Mouse (Mus musculus) cerebellum, adult 2 months (tissue): ENCODE measurements at regions not wholly inside any gene's neighbourhood (a gene's known extent, or its start where the extent isn't known, plus 50 kb on each side); places are given as distances from the start of the nearest gene placed in this dataset.

Experiments used
- DNase-seq, 2 experiments: peaks; one replicate each; pipeline ENCODE4 v3.0.0; 2021
- H3K27ac ChIP-seq: fragments of 200-500 bp; 2 replicates; pipeline ENCODE4 v1.5.1; 2012; ENCODE audit warnings: low read length, control low read depth, inconsistent platforms; ENCODE audit not compliant: insufficient read depth
- H3K27me3 ChIP-seq: fragments of 200-500 bp; 2 replicates; pipeline ENCODE4 v1.6.1; 2012; ENCODE audit warnings: inconsistent platforms, mild to moderate bottlenecking, low read length, moderate library complexity; ENCODE audit not compliant: control insufficient read depth, insufficient read depth
- H3K4me1 ChIP-seq: fragments of 200-500 bp; 2 replicates; pipeline ENCODE4 v1.6.1; 2011; ENCODE audit warnings: low read length; ENCODE audit not compliant: control insufficient read depth, insufficient read depth
- H3K4me3 ChIP-seq: fragments of 200-500 bp; replicated peaks from 2 replicates; pipeline ENCODE3; 2011; ENCODE audit warnings: mild to moderate bottlenecking, low read depth, low read length, control low read depth; ENCODE audit not compliant: insufficient read depth
- CTCF ChIP-seq: fragments of 200-500 bp; IDR thresholded peaks from 2 replicates; pipeline ENCODE4 v1.5.1; 2011; ENCODE audit warnings: low read depth, mild to moderate bottlenecking, control low read depth, low read length, moderate library complexity, borderline replicate concordance; ENCODE audit not compliant: insufficient read depth
- POLR2A ChIP-seq: fragments of 200-500 bp; IDR thresholded peaks from 2 replicates; pipeline ENCODE4 v1.6.1; 2011; ENCODE audit warnings: low read length, control low read depth, borderline replicate concordance; ENCODE audit not compliant: insufficient read depth
- WGBS: fragments of 180-500 bp; shearing (Covaris S2); methylation state at CpG from one replicate; pipeline ENCODE4 v1.1.7; 2018; 5-methylcytosine and 5-hydroxymethylcytosine counted together

- TF ChIP-seq CTCF, result no peak
- TF ChIP-seq POLR2A, result no peak
- 100% methylated on average over 1 of the region's 1 CpGs for WGBS
- Histone ChIP-seq H3K27ac (no peak overlapping the region), H3K27me3 (no peaks in the 10 kb centered on the region), H3K4me1 (no peaks in the 10 kb centered on the region), H3K4me3 (no peak overlapping the region)
- DNase-seq, result no peak
Measured at GRCm38 (mm10) chr1:144343820-144344219, 94.8 kb upstream of the Rgs1 start.

GRCm38 (mm10) chr1:144343299-144343698 lies 94.3 kb upstream of the Rgs1 start:
- H3K27ac ChIP-seq, result no peak overlapping the region
- peak in 1 of 2 experiments; percentile 1 for DNase-seq
- WGBS, result 37% methylated on average over 5 of the region's 5 CpGs
- no peak overlapping the region for H3K4me3 ChIP-seq
- H3K4me1 ChIP-seq, result no peaks in the 10 kb centered on the region
- TF ChIP-seq CTCF (no peak), POLR2A (no peak)
- no peaks in the 10 kb centered on the region for H3K27me3 ChIP-seq

DNA sequence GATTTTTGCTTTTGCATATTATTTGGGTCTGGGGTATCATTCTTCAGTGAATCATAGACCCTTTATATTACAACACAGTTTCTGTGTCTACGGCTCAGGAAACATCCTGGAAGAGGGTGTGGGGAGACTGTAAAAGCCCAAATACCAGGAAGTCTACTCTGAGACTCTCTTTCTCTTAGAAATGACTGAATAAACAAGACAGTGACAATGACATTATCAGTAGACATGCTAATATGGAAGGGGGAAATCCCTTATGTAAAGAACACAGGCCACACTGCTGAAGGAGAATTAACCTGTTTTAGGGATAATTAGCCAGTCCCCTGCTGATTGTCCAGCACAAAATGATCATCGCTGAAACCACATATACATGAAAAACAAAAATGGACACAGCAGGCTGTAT lies 88.5 kb upstream of the Rgs1 start:
- no peak for DNase-seq
- H3K4me1 ChIP-seq, result no peaks in the 10 kb centered on the region
- WGBS, result 94% methylated on average over 2 of the region's 2 CpGs
- TF ChIP-seq POLR2A (no peak), CTCF (no peak)
- no peaks in the 10 kb centered on the region for H3K27me3 ChIP-seq
- H3K4me3 ChIP-seq, result no peak overlapping the region
- H3K27ac ChIP-seq, result no peak overlapping the region

DNA sequence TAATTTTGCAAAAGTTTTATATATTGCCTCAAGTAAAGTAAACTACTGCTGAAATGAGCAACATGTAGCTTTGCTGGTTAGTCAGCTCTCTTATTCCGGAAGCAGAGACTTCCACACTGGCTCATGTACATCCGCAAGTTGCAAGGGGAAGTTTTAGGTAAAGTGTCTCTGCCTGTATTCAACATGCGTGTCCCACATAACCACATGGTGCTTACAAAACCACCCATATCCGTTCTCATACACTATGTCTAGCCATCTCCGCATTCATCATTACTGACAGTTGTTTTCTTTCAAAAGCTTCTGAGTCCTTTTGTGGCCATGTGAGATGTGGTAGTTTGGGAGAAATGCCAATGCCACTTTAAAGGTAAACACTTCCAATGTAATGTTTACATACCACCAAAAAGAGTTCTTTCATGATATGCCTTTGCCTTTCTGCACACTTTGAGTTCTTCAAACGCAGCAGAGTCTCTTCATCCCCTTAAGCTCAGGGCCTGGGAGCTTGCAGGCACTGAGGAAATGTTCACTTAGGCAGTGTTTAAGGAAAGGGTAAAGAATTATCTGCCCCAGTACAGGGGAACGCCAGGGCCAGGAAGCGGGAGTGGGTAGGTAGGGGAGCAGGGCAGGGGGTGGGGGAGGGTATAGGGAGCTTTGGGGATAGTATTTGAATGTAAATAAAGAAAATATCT lies 81.5 kb upstream of the Rgs1 start:
- no peak overlapping the region for H3K4me3 ChIP-seq
- DNase-seq, result no peak
- 88% methylated on average over 8 of the region's 8 CpGs for WGBS
- no peaks in the 10 kb centered on the region for H3K4me1 ChIP-seq
- H3K27me3 ChIP-seq, result no peaks in the 10 kb centered on the region
- TF ChIP-seq CTCF (no peak), POLR2A (no peak)
- H3K27ac ChIP-seq, result no peak overlapping the region

DNA sequence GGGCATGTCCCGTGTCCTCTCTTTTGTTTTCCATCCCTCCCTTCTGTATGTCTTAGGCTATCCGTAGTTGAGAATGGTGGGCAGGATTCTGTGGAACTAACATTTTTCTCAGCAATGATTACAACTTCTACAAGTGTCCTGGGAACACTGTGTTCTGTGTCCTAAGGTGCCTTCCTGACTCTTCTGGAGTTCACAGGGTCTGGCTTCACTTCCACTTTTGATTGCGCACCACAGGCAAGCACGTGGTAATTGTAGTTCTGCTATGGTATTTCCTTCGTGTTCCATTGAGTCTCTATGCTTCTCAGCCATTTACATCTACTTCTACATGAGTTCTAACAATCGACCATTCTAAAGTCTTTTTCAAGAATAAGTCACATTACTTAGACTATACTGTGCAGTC lies 70.4 kb upstream of the Rgs1 start:
- Histone ChIP-seq H3K27me3 (no peaks in the 10 kb centered on the region), H3K4me1 (no peaks in the 10 kb centered on the region), H3K27ac (no peak overlapping the region), H3K4me3 (no peak overlapping the region)
- DNase-seq, result no peak
- WGBS, result 84% methylated on average over 6 of the region's 6 CpGs
- TF ChIP-seq POLR2A (no peak), CTCF (no peak)

GRCm38 (mm10) chr1:144318289-144318688 lies 69.2 kb upstream of the Rgs1 start:
- no peaks in the 10 kb centered on the region for H3K4me1 ChIP-seq
- no peaks in the 10 kb centered on the region for H3K27me3 ChIP-seq
- no peak overlapping the region for H3K4me3 ChIP-seq
- TF ChIP-seq CTCF, result no peak
- TF ChIP-seq POLR2A, result no peak
- DNase-seq, result no peak
- WGBS, result 72% methylated on average over 1 of the region's 1 CpGs
- no peak overlapping the region for H3K27ac ChIP-seq

- no peak overlapping the region for H3K4me3 ChIP-seq
- no peak for DNase-seq
- no peaks in the 10 kb centered on the region for H3K4me1 ChIP-seq
- H3K27me3 ChIP-seq, result no peaks in the 10 kb centered on the region
- WGBS, result 93% methylated on average over 3 of the region's 3 CpGs
- TF ChIP-seq CTCF, result no peak
- TF ChIP-seq POLR2A, result no peak
- no peak overlapping the region for H3K27ac ChIP-seq
Measured at GRCm38 (mm10) chr1:144317560-144317959, 68.5 kb upstream of the Rgs1 start.

DNA sequence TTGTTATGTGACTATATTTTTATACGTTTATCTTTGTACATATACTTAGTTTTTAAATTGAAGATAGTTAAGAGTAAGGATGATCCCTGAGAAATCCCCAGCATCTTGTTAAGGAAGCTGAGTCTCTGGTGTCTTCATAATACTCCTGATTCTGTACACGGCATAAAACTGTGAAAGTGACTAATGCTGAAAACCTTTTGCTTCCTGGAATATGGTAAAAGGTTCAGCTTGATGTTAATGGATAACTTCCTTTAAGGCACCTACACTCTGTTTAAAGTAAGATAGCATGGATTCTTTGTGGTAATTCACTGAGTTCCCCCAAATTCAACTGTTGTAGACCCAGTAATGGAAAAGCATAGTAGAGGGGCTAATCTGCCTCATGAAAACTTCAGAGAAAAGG lies 67.2 kb upstream of the Rgs1 start:
- 88% methylated on average over 2 of the region's 2 CpGs for WGBS
- no peak overlapping the region for H3K4me3 ChIP-seq
- no peaks in the 10 kb centered on the region for H3K4me1 ChIP-seq
- DNase-seq, result no peak
- no peaks in the 10 kb centered on the region for H3K27me3 ChIP-seq
- no peak overlapping the region for H3K27ac ChIP-seq
- TF ChIP-seq POLR2A (no peak), CTCF (no peak)

DNA sequence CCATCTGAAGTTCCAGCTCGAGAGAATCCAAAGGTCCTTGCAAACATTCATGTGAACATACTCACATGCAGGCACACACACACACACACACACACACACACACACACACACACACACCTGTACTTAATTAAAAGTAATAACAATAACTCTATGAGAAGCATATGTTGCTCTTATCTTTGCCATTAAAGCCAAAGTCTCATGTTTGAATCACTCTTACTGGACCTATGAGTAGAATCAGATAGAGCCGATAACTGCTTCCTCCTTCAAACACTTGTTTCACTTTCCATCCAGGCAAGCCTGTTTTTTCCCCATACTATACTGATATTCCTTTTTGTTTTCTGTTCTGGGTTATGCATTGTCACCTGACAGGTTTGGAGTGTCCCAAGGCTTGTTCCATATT lies 65.3 kb upstream of the Rgs1 start:
- Histone ChIP-seq H3K4me3 (no peak overlapping the region), H3K4me1 (no peaks in the 10 kb centered on the region), H3K27me3 (no peaks in the 10 kb centered on the region), H3K27ac (no peak overlapping the region)
- TF ChIP-seq CTCF (no peak), POLR2A (no peak)
- no peak for DNase-seq
- whole genome bisulfite sequencing, result 91% methylated on average over 2 of the region's 2 CpGs
